Mouse (Mus musculus) left cerebral cortex, adult 8-10 months (tissue): Measurements from ENCODE around the gene Pou2f3. TPM values are rescaled to one million over a fixed set of nuclear protein-coding genes. Genes with fewer than 3 reads are reported as not detected.

Experiments used
- DNase-seq, 2 experiments: peaks; one replicate each; pipeline ENCODE4 v3.0.0; 2022; ENCODE audit warnings: low spot score in 2 of 2
- total RNA-seq, 4 experiments: library from RNA; stranded (reverse); gene quantifications; 2 replicates each; pipeline ENCODE4 v1.2.4; 2022

The Pou2f3 gene
- total RNA-seq, 4 experiments from 2014 or later = 0.14 to 0.37 (median 0.27) TPM

- DNase-seq = no peak
Observed at GRCm38 (mm10) chr9:43231805-43232204, 21.6 kb upstream of the Pou2f3 start.

GRCm38 (mm10) chr9:43230886-43231285, 20.7 kb upstream of the Pou2f3 start:
- no peak for DNase-seq

- DNase-seq = no peak
Observed at GRCm38 (mm10) chr9:43229962-43230361, 19.8 kb upstream of the Pou2f3 start.

GRCm38 (mm10) chr9:43229398-43229895, 19.3 kb upstream of the Pou2f3 start:
- DNase-seq = no peak

- no peak for DNase-seq
Observed at GRCm38 (mm10) chr9:43228745-43229144, 18.6 kb upstream of the Pou2f3 start.

GRCm38 (mm10) chr9:43227626-43228025, 17.5 kb upstream of the Pou2f3 start:
- no peak for DNase-seq

- DNase-seq = no peak
Observed at GRCm38 (mm10) chr9:43226573-43227160, 16.5 kb upstream of the Pou2f3 start.

- no peak for DNase-seq
Observed at GRCm38 (mm10) chr9:43225481-43225880, 15.3 kb upstream of the Pou2f3 start.

- no peak for DNase-seq
Observed at GRCm38 (mm10) chr9:43224771-43225355, 14.7 kb upstream of the Pou2f3 start.

GRCm38 (mm10) chr9:43222429-43222715, 12.2 kb upstream of the Pou2f3 start:
- DNase-seq = no peak

GRCm38 (mm10) chr9:43221643-43222428, 11.7 kb upstream of the Pou2f3 start:
- peak in 1 of 2 experiments; percentile 84 for DNase-seq

GRCm38 (mm10) chr9:43210771-43211450, 742 bp upstream of the Pou2f3 start:
- peak in 1 of 2 experiments; percentile 24 for DNase-seq

GRCm38 (mm10) chr9:43206022-43206390, 4.2 kb downstream of the Pou2f3 start:
- DNase-seq = no peak

GRCm38 (mm10) chr9:43205343-43206021, 4.7 kb downstream of the Pou2f3 start:
- DNase-seq = no peak

GRCm38 (mm10) chr9:43200212-43200611, 10.0 kb downstream of the Pou2f3 start:
- no peak for DNase-seq

GRCm38 (mm10) chr9:43194001-43194400, 16.2 kb downstream of the Pou2f3 start:
- no peak for DNase-seq

GRCm38 (mm10) chr9:43191561-43191960, 18.6 kb downstream of the Pou2f3 start:
- no peak for DNase-seq

GRCm38 (mm10) chr9:43189021-43189356, 21.2 kb downstream of the Pou2f3 start:
- DNase-seq = no peak

- DNase-seq = no peak
Observed at GRCm38 (mm10) chr9:43188309-43189020, 21.7 kb downstream of the Pou2f3 start.

- DNase-seq = no peak
Observed at GRCm38 (mm10) chr9:43179614-43180013, 30.6 kb downstream of the Pou2f3 start.

GRCm38 (mm10) chr9:43178172-43178571, 32.0 kb downstream of the Pou2f3 start:
- no peak for DNase-seq
